In genomic region chr6:145389904-145390303, GRCm38 (mm10) we compare ENCODE assay signal across 7 mouse cellular contexts.
DNase-seq lines count a peak whose midpoint lies in the region; ATAC-seq lines count a peak whose summit lies in the region.

No protein-coding gene starts in this region.

- H3K36me3 ChIP-seq in stomach, embryonic 14.5 days (ENCODE audit: control insufficient read depth, insufficient read depth, low read length) = no peaks in the 10 kb centered on the region

- ATAC-seq in stomach, embryonic 14.5 days (ENCODE audit: insufficient number of reproducible peaks, insufficient read depth, low FRiP score, low read depth) = no peak
- ATAC-seq in erythroid progenitor cell, adult 5-6 weeks (replicated peaks; ENCODE audit: low FRiP score, poor library complexity, severe bottlenecking) = no peak

- peak overlapping the region; percentile 10; the same call in 1 of the 2 replicates for H3K27ac ChIP-seq in stomach, embryonic 14.5 days (ENCODE audit: low read length)

- no peaks in the 10 kb centered on the region for H3K27me3 ChIP-seq in stomach, embryonic 14.5 days (ENCODE audit: control insufficient read depth, insufficient read depth, low read length)

- WGBS in stomach, embryonic 14.5 days = 67% methylated on average over 7 of the region's 7 CpGs

- peak; percentile 46 for DNase-seq in kidney, postnatal 10 days
- no peak for DNase-seq in kidney, postnatal 14 days
- DNase-seq in frontal cortex, postnatal 10 days (ENCODE audit: low spot score in 2 of 2) = peak; percentile 39 to 44
- peak; percentile 63 to 80 for DNase-seq in left cerebral cortex, adult 18-20 months (ENCODE audit: low spot score in 2 of 2)
- DNase-seq in adrenal gland, postnatal 36 days = no peak

- H3K9ac ChIP-seq in stomach, embryonic 14.5 days (replicated peaks; ENCODE audit: low read depth, low read length) = no peak overlapping the region

- H3K4me3 ChIP-seq in stomach, embryonic 14.5 days (ENCODE audit: low read depth, low read length) = no peak overlapping the region

- no peaks in the 10 kb centered on the region for H3K4me1 ChIP-seq in stomach, embryonic 14.5 days (ENCODE audit: control insufficient read depth, insufficient read depth, low read length)

- no peak overlapping the region for H3K4me2 ChIP-seq in stomach, embryonic 14.5 days (replicated peaks; ENCODE audit: low read depth, low read length)

- no peaks in the 10 kb centered on the region for H3K9me3 ChIP-seq in stomach, embryonic 14.5 days (ENCODE audit: control insufficient read depth, low read depth, low read length)

Comparison
In these comparisons a context has a peak if more than half of its experiments do, and no peak if none do; other contexts are left out.
1. DNase-seq: peak in kidney, postnatal 10 days (single experiment), frontal cortex, postnatal 10 days (2 of 2) and left cerebral cortex, adult 18-20 months (2 of 2); none in kidney, postnatal 14 days (single experiment) and adrenal gland, postnatal 36 days (0 of 2).